Mouse (Mus musculus): ENCODE measurements around the gene Bloc1s3.
A peak's percentile ranks its signal among the peaks of the same experiment; 100 is the strongest.

Bloc1s3 gene

GRCm38 (mm10) chr7:19477084-19477483 is 31.1 kb downstream of the Bloc1s3 start:
- DNase-seq, result no peak

DNA sequence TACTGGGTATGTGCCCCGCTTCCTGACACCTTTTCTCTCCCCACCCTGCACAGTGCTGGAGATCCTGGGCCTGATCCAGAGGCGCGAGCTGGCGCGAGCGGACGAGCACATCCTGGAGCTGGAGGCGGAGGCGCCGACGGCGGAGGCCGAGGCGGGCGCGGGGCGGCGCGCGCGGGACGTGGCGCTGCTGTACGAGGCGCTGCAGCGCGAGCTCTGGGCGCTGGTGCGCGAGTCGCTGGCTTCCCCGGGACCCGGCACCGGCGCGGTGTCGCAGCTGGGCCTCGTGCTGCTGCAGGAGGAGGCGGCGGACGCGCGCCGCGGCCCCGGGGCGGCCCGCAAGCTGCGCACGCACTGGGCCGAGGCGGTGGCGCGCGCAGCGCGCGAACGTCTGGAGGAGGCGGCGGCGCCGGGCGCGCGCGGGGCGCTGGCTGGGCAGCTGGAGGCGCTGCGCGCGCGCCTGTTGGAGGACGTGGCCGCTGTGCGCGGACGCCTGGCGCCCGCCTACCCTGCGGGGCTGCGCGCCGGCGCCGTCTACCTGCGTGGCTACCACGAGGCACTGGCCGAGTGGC is 34.2 kb downstream of the Bloc1s3 start:
- peak; percentile 99 for DNase-seq

DNA sequence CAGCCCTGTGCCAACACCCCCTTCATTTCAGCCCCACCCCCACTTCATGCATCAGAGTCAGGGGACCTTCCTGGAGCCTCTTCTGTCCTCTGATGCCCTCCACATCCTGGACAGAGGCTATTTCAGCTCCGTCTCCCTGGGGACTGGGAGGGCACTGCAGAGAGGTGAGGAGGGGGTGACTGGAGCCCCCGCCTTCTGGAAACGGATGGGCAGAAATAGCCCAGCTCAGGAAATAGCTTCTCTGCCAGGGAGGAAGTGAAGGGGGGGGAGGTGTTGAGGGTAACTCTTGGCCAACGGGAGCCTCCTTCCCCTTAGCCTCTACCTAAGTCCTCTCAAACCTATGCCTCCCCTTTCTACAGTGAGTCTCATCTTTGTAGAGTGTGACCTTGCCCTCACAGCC is 35.8 kb downstream of the Bloc1s3 start:
- peak; percentile 97 for DNase-seq

- peak; percentile 76 for DNase-seq
These were observed 37.9 kb downstream of the Bloc1s3 start for GRCm38 (mm10) chr7:19470308-19470707.

DNA sequence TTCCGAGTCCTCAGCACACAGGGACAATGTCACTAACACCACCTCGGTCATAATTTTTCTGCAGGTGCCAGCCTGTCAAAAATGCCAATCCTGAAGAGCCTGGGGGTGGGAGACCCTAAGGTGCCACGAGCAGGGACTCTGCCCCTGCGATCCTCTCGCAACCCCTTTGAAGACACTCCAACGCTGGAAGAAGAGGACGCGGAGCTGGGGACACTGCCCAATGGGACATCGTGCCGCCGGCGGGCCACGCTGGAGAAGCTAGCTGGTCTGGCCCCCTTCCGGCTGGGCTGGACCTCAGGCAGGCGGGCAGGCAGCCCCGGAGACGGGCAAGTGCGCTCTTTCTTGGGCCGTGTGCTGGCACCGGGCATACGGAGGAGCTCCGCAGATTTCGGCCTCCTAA is 38.8 kb downstream of the Bloc1s3 start:
- peak; percentile 83 for DNase-seq

- peak; percentile 82 for DNase-seq
These were observed 39.9 kb downstream of the Bloc1s3 start for GRCm38 (mm10) chr7:19468279-19468678.

DNA sequence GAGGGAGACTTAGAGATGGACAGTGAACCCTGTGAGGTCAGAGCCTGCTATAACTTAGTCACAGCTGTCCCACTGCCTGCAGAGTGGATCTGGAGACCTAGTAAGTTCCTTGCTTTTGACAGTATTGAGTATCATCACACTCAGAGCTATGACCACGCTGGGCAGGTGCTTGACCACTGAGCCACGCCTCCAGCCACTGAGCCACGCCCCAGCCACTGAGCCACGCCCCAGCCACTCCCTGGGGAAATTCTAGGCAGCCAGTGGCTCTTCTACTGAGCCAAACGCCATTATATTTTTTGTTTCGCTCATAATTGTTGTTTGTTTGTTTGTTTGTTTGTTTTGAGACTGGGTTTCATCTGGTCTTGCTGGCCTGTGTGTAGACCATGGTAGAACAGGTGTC is 40.5 kb downstream of the Bloc1s3 start:
- peak; percentile 83 for DNase-seq

DNA sequence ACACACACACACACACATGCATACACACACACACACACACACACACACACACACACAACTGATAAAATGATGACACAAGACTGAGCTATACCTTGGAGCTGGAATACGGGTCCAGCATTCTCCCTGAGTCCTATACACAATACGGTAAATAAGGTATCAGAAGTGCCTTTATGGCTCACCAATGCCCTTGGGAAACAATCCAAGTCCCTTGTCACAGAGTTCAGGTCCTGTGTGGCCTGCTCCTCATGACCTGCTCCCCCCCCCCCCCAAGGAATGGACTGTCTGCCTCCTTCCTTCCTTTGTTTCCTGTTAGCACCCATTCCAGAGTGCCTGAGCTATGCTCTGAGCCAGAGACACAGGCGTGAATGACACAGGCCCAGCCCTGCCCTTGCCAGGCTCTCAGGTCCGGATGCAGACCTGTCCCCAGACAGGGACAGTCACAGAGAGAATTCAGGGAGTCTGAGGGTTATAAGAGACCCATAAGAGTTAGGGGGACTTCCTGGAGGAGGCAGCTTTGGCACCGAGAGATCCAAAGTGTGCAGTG is 41.5 kb downstream of the Bloc1s3 start:
- DNase-seq, result no peak

DNA sequence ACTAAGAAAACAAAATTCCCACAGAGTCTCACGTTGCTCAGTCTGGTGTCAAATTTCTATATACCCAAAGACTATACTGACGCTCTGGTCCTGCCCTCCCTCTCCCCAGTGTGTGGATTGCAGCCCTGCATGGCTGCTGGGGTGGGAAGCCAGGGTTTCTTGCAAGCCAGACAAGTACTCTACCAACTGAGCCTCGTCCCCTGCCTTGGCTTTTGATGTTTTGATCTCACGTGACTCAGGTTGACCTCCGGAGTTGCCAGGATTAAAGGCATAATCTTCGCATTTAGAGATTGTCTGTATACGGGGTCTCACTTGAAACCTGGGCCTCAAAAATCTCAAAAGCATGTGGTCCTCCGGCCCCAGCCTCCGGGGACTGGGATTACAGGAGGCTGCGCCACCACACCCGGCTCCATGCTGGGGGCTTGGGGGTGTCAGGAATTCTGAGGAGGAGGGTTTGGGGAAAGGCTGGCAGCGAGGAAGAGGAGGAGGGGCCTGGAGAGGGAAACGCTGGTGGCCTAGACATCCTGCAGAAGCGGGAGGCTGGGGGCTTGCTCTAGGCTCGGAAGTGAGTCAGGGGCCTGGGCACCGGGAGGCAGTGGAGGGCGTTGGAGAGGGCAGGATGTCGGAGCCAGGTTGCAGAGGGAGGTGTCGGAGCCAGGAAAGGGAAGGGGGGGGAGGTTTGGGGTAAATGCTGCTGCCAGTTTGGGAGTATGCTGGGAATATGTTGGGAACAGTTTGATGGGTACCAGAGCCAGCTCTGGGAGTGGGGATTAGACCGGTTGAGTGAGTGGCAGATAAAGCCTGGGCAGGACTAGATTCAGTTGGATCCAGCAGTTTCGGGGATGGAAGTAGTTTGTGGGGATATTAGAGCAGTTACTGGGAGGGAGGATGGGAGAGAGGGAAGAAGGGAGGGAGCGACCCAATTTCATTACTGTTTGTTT is 43.5 kb downstream of the Bloc1s3 start:
- no peak for DNase-seq

DNA sequence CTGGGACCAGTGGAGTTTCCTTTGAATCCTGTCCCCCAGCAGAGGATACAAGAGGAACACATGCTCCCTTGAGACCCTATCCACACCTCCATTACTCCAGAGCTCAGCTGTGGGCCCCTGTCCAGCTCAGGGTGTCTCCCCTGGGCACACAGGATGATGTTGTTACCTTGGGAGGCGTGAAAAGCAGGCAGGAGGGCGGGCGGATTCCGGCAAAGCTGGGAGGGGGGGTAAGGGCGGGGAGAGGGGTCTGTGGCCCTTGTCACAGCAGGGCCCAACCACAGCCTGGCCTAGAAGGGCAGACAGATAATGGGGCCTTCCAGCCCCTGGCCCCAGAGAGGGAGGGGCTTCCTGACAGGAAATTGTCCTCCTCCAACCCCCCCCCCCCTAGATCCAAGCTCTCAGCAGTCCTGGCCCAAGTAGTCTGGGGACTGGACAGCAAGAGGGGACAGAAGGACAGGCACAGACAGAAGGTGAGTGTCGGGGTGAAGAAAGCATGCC is 45.2 kb downstream of the Bloc1s3 start, which contains the start of gene Exoc3l2:
Gene Exoc3l2 (plus strand): TSS at position 448 of the 498 bp plus-strand sequence.
- DNase-seq, result no peak

- DNase-seq, result peak; percentile 83
These were observed 45.7 kb downstream of the Bloc1s3 start for GRCm38 (mm10) chr7:19462443-19462842.

DNA sequence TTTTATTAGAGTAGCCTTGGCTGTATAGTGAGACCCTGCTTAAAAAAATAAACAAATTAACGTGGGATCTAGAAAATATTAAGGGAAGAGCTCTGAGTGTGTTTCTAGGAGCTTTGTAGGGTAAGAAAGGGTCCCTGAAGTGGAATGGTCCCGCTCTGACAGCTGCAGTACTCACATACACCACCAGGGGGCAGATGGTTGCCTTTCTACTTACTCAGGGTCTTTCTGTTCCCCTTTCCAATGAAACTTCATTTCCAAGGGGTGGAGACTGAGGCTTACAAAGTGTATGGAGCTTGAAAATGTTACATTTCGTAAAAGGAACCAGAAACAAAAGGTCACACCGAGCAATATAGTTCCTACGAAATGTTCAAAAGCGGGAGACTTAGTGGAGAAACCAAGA is 46.7 kb downstream of the Bloc1s3 start:
- peak; percentile 95 for DNase-seq

GRCm38 (mm10) chr7:19460500-19460899 is 47.7 kb downstream of the Bloc1s3 start:
- DNase-seq, result peak; percentile 81

DNA sequence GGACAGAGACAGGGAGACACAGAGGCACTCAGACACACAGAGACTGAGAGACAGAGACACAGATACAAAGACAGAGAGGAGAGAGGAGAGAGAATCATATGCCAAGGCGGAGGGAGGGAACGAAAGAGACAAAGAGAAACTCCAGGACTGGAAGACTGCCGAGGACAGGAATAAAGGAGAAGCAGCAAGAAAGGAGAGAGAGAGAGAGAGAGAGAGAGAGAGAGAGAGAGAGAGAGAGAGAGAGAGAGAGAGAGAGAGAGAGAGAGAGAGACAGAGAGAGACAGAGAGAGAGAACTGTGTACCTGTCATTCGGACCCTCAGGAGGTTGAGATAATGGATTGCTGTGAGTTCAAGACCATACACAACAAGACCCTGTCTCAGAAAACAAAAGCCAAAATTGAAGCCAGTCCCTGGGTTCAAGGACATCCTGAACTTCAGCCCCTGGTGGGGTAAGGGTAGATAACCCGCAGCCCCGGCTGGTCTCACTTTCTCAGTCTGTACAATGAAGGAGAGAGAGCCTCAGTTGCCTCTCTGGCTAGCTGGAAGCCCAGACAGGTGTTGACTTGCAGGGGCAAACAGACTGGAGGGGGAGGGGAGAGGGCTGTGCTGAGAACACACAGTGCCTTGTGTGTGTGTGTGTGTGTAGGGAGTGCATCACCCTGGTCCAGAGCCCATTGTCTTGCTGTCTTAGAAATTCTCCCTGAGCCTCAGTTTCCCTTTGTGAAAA is 48.9 kb downstream of the Bloc1s3 start:
- DNase-seq, result peak; percentile 91

GRCm38 (mm10) chr7:19458591-19459111 is 49.5 kb downstream of the Bloc1s3 start, which contains the start of gene Mark4:
Mark4 (minus strand) TSS chr7:19458821.
- peak; percentile 98 for DNase-seq

- peak; percentile 96 for DNase-seq
These were observed 50.1 kb downstream of the Bloc1s3 start for GRCm38 (mm10) chr7:19458072-19458486.

GRCm38 (mm10) chr7:19457414-19458071 is 50.6 kb downstream of the Bloc1s3 start:
- no peak for DNase-seq

GRCm38 (mm10) chr7:19456628-19457027 is 51.5 kb downstream of the Bloc1s3 start:
- DNase-seq, result no peak

DNA sequence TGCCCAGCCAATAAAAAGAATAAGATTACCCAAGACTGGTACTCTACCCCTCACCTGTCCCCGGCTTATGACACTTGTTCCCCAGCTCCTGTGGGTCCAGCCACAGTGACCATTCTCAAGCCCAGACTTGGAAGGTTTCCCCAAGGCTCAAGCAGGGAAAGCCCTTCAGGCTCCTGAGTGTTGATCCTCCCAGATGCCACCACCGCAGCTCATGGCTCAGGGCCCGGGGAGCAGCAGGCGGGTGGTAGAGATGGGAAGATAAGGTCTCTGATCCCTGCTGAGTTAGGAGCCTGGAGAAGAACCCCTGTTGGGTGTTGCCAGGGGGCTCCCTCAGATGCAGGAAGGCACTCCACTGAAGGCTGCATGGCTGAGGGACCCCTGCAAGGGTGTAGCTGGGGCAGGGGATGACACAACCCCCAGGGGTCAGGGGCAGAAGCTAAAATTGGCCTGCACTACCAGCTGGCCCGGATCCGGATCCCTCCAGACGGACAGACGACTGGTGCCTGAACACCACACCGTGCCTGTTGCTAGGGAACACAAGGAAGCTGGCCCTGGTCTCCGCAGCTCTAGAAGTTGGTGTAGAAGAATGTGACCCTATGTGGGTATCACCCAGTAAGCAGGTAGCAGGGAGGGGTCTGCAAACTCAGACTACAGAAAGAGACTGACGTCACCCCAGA is 52.2 kb downstream of the Bloc1s3 start:
- DNase-seq, result no peak

DNA sequence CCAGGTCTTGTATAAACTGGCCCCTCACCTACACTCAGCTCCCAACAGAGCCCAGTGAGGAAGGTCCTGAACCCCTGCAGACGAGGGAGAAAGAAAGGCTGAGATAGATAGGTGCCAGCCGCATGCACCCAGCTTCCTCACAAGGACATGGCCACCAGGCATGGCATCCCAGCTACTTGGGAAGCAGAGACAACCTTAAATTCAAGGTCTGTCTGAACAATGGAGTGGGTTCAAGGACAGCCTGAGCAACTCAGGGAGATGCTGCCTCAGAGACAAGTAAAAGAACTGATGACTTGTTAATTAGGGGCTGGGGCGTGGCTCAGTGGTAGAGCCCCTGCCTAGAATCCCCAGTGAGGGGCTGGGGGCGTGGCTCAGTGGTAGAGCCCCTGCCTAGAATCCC is 53.0 kb downstream of the Bloc1s3 start:
- DNase-seq, result no peak
